Mouse (Mus musculus) liver, embryonic 14.5 days (tissue): ENCODE data around the gene Pabpn1l.

Experiments
- CTCF ChIP-seq: IDR thresholded peaks from 2 replicates; pipeline ENCODE4 v1.5.1; 2016; ENCODE audit warnings: antibody characterized with exemption, low read depth, control low read depth
- EP300 ChIP-seq: IDR thresholded peaks from 2 replicates; pipeline ENCODE4 v1.6.1; 2016; ENCODE audit warnings: antibody characterized with exemption, low read depth

DNA sequence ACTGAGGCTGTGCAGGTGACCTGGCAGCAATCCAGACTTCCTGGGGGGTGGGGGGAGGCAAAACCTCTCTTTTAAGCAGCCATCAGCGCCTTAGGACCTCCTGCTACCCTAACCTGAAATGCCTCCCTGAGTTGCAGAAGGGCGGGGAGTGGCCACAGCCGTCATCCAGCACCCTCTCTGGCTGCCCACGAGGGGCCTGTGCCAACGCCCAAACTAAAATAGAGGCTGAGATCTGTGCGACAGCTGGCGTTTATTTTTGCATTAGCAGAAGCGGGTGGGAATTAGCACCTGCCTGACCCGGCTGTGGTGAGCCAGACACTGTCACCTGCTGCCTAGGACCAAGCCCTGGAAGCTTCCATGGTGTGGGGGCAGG is 14.2 kb upstream of the Pabpn1l start:
- no peak for TF ChIP-seq CTCF
- no peak for TF ChIP-seq EP300
